In the genomic region with DNA sequence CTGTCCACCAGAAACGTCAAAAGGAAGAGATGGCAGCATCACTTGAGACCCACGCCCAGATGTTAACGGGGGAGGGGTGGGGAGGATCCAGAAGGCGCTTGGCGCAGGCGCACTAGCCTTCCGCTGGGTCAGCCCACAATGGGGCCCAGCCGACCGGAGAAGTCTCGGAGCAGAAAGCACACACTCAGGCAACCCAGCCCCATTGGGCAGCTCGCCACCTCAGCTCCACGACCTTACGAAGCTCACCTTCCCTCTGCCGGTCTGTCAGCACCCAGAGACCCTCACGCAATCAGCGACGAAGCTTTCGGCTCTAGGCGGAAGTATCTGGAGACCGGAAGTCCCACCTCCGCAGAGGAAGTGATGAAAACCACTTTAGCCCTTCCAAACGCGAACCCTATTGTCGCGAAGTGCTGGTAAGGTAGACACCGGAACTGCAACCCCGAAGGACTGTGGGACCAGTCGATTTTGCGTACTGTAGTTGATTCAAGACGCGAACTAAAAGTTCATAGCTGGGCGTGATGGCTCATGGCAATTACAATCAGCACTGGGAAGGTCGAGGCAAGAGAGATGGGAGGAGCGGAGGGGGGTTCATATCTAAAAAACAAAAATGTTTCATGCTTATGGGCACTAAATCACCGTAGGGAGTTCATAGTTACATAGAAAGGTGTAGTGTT, we compare ENCODE assay signal across 8 mouse cellular contexts. TPM values are rescaled to one million over a fixed set of nuclear protein-coding genes. Genes with fewer than 3 reads are reported as not detected.
DNase-seq lines count a peak whose midpoint lies in the region; ATAC-seq and TF ChIP-seq lines count a peak whose summit lies in the region.

A gene (minus strand): TSS at position 347 of the 674 bp plus-strand sequence.

- peak within 1 kb of the TSS; percentile 93 for H3K4me2 ChIP-seq in CH12.LX (ENCODE audit: insufficient read depth, low read depth, poor library complexity, severe bottlenecking)
- peak within 1 kb of the TSS; percentile 94 for H3K4me2 ChIP-seq in forebrain, embryonic 12.5 days
- H3K4me2 ChIP-seq in heart, postnatal 0 days (ENCODE audit: low read depth, low read length) = peak within 1 kb of the TSS; percentile 75
- peak within 1 kb of the TSS; percentile 66 for H3K4me2 ChIP-seq in liver, embryonic 16.5 days (ENCODE audit: low read depth, low read length)
- peak within 1 kb of the TSS; percentile 90 for H3K4me2 ChIP-seq in neural tube, embryonic 13.5 days

- dilution Hi-C loops in CH12.LX (cut with MboI; ENCODE audit: extremely low pct_ligation_motif_present, extremely low pct_unique_long_range_greater_than_20kb, low sequenced_read_pairs) = no loop called here

- peak; percentile 87 for TF ChIP-seq POLR2A in CH12.LX (IDR thresholded peaks at IDR 0.05; ENCODE audit: low read depth, low read length)
- TF ChIP-seq POLR2A in testis, adult 2 months (IDR thresholded peaks at IDR 0.05; ENCODE audit: control insufficient read depth, low read depth, low read length) = peak; percentile 92

- in situ Hi-C loops in CH12.LX (cut with MboI; ENCODE audit: low pct_ligation_motif_present, low pct_unique_long_range_greater_than_20kb, low sequenced_read_pairs) = no loop called here

- DNase-seq in CH12.LX (ENCODE audit: extremely low read depth) = peak; percentile 95
- peak; percentile 83 for DNase-seq in c-Kit-positive CD71-positive TER-119-negative erythroid progenitor cells, embryonic 14.5 days (ENCODE audit: low read depth)
- DNase-seq in heart, postnatal 0 days (ENCODE audit: low spot score) = peak; percentile 89
- peak; percentile 90 to 94 for DNase-seq in kidney, postnatal 4 days

- no peak for TF ChIP-seq EP300 in CH12.LX (IDR thresholded peaks at IDR 0.05; ENCODE audit: low read length)
- TF ChIP-seq EP300 in heart, postnatal 0 days (IDR thresholded peaks at IDR 0.05; ENCODE audit: low read depth) = peak; percentile 73; the same call in 1 of the 2 replicates

- no peaks in the 10 kb centered on the region for H3K9me3 ChIP-seq in CH12.LX (replicated peaks; ENCODE audit: low read length)
- H3K9me3 ChIP-seq in forebrain, embryonic 12.5 days = no peaks in the 10 kb centered on the region
- H3K9me3 ChIP-seq in heart, postnatal 0 days (replicated peaks; ENCODE audit: control insufficient read depth, low read length) = no peaks in the 10 kb centered on the region
- H3K9me3 ChIP-seq in liver, embryonic 16.5 days (replicated peaks; ENCODE audit: control insufficient read depth, low read length) = no peaks in the 10 kb centered on the region
- H3K9me3 ChIP-seq in neural tube, embryonic 13.5 days = no peaks in the 10 kb centered on the region

- no peak for TF ChIP-seq RAD21 in CH12.LX (IDR thresholded peaks at IDR 0.05; ENCODE audit: low read depth, low read length)

- peak within 1 kb of the TSS; percentile 98 for H3K9ac ChIP-seq in CH12.LX (ENCODE audit: insufficient read depth, low read depth)
- peak within 1 kb of the TSS; percentile 75 for H3K9ac ChIP-seq in forebrain, embryonic 12.5 days
- H3K9ac ChIP-seq in heart, postnatal 0 days (replicated peaks; ENCODE audit: low read depth, low read length) = peak within 1 kb of the TSS; percentile 87
- H3K9ac ChIP-seq in liver, embryonic 16.5 days (ENCODE audit: low read depth, low read length) = peak within 1 kb of the TSS; percentile 92
- H3K9ac ChIP-seq in neural tube, embryonic 13.5 days = peak within 1 kb of the TSS; percentile 88

- no peaks in the 10 kb centered on the region for H3K27me3 ChIP-seq in CH12.LX (replicated peaks)
- no peaks in the 10 kb centered on the region for H3K27me3 ChIP-seq in forebrain, embryonic 12.5 days
- H3K27me3 ChIP-seq in heart, postnatal 0 days (ENCODE audit: control insufficient read depth, insufficient read depth, low read length) = no peaks in the 10 kb centered on the region
- no peaks in the 10 kb centered on the region for H3K27me3 ChIP-seq in liver, embryonic 16.5 days (ENCODE audit: control insufficient read depth, insufficient read depth, low read depth, low read length)
- H3K27me3 ChIP-seq in neural tube, embryonic 13.5 days = 0 out of 2 replicates have a peak, but pooled peaks cover 4% of the 10 kb centered on the region
- H3K27me3 ChIP-seq in testis, adult 2 months (ENCODE audit: control insufficient read depth, insufficient read depth, low read length) = no peaks in the 10 kb centered on the region

- H3K27ac ChIP-seq in CH12.LX (ENCODE audit: insufficient read depth, low read depth) = peak within 1 kb of the TSS; percentile 99
- peak within 1 kb of the TSS; percentile 97 for H3K27ac ChIP-seq in forebrain, embryonic 12.5 days
- H3K27ac ChIP-seq in heart, postnatal 0 days (ENCODE audit: low read depth) = peak within 1 kb of the TSS; percentile 99
- H3K27ac ChIP-seq in liver, embryonic 16.5 days (ENCODE audit: low read length) = peak within 1 kb of the TSS; percentile 96
- peak within 1 kb of the TSS; percentile 96 for H3K27ac ChIP-seq in neural tube, embryonic 13.5 days (replicated peaks)
- peak within 1 kb of the TSS; percentile 88 for H3K27ac ChIP-seq in testis, adult 2 months (ENCODE audit: control insufficient read depth, insufficient read depth, low read depth, low read length)

- under 1% methylated on average over 35 of the region's 35 CpGs for WGBS in forebrain, embryonic 12.5 days
- WGBS in heart, postnatal 0 days = under 1% methylated on average over 35 of the region's 35 CpGs
- under 1% methylated on average over 35 of the region's 35 CpGs for WGBS in liver, embryonic 16.5 days (ENCODE audit: insufficient replicate concordance)
- under 1% methylated on average over 35 of the region's 35 CpGs for WGBS in neural tube, embryonic 13.5 days

- H3K79me2 ChIP-seq in CH12.LX (replicated peaks; ENCODE audit: control insufficient read depth, extremely low read depth, insufficient read depth, poor library complexity, severe bottlenecking) = peaks cover 42% of the 10 kb centered on the region

- no peak for TF ChIP-seq CTCF in CH12.LX (conservative IDR thresholded peaks at IDR 0.05 in 1 of 2, IDR thresholded peaks at IDR 0.05 in 1 of 2; ENCODE audit: low read depth in 2 of 2, low read length in 2 of 2)
- 0 out of 2 replicates have a peak, but pooled peaks have one; percentile 1 for TF ChIP-seq CTCF in heart, postnatal 0 days (IDR thresholded peaks at IDR 0.05; ENCODE audit: low read depth)
- TF ChIP-seq CTCF in testis, adult 2 months (IDR thresholded peaks at IDR 0.05; ENCODE audit: control insufficient read depth, insufficient read depth, insufficient replicate concordance, low read depth, low read length) = no peak

- peaks cover 0 to 5% of the 10 kb centered on the region in 2 experiments for H3K36me3 ChIP-seq in CH12.LX (replicated peaks in 1 of 2; ENCODE audit: control insufficient read depth in 1 of 2, insufficient read depth in 1 of 2, low read length in 1 of 2)
- no peaks in the 10 kb centered on the region for H3K36me3 ChIP-seq in forebrain, embryonic 12.5 days (replicated peaks)
- no peaks in the 10 kb centered on the region for H3K36me3 ChIP-seq in heart, postnatal 0 days (replicated peaks; ENCODE audit: control insufficient read depth, insufficient read depth, low read length)
- H3K36me3 ChIP-seq in liver, embryonic 16.5 days (ENCODE audit: control insufficient read depth, insufficient read depth) = no peaks in the 10 kb centered on the region
- no peaks in the 10 kb centered on the region for H3K36me3 ChIP-seq in neural tube, embryonic 13.5 days
- no peaks in the 10 kb centered on the region for H3K36me3 ChIP-seq in testis, adult 2 months (ENCODE audit: control insufficient read depth, insufficient read depth, low read length)

- peak within 1 kb of the TSS; percentile 74 to 99 (median 97) for H3K4me3 ChIP-seq in CH12.LX (replicated peaks in 1 of 3; ENCODE audit: low read depth in 2 of 3, low read length in 2 of 3, poor library complexity in 1 of 3)
- H3K4me3 ChIP-seq in forebrain, embryonic 12.5 days (replicated peaks) = peak within 1 kb of the TSS; percentile 69
- peak within 1 kb of the TSS; percentile 90 for H3K4me3 ChIP-seq in heart, postnatal 0 days (ENCODE audit: low read depth, low read length)
- H3K4me3 ChIP-seq in liver, embryonic 16.5 days (ENCODE audit: low read depth, low read length) = peak within 1 kb of the TSS; percentile 80
- H3K4me3 ChIP-seq in neural tube, embryonic 13.5 days = peak within 1 kb of the TSS; percentile 65
- H3K4me3 ChIP-seq in testis, adult 2 months (ENCODE audit: control insufficient read depth, low read depth, low read length) = peak within 1 kb of the TSS; percentile 87

- peak; percentile 97 for ATAC-seq in forebrain, embryonic 12.5 days (ENCODE audit: low FRiP score)
- ATAC-seq in heart, postnatal 0 days (ENCODE audit: insufficient read depth, low read depth) = peak; percentile 93
- ATAC-seq in liver, embryonic 16.5 days (ENCODE audit: low read depth) = peak; percentile 94
- ATAC-seq in neural tube, embryonic 13.5 days (ENCODE audit: low read depth) = peak; percentile 97

- H3K4me1 ChIP-seq in CH12.LX (ENCODE audit: control insufficient read depth in 1 of 2, insufficient read depth in 2 of 2) = peaks cover 3 to 23% of the 10 kb centered on the region in 2 experiments; a peak in 2 of 4 replicates
- peaks cover 17% of the 10 kb centered on the region for H3K4me1 ChIP-seq in forebrain, embryonic 12.5 days
- peaks cover 12% of the 10 kb centered on the region for H3K4me1 ChIP-seq in heart, postnatal 0 days (ENCODE audit: control insufficient read depth, insufficient read depth)
- H3K4me1 ChIP-seq in liver, embryonic 16.5 days (ENCODE audit: control insufficient read depth, low read depth, low read length) = peaks cover 23% of the 10 kb centered on the region
- peaks cover 30% of the 10 kb centered on the region for H3K4me1 ChIP-seq in neural tube, embryonic 13.5 days (replicated peaks)
- peaks cover 3% of the 10 kb centered on the region for H3K4me1 ChIP-seq in testis, adult 2 months (ENCODE audit: control insufficient read depth, insufficient read depth, low read length)

TF ChIP-seq in CH12.LX, 34 proteins besides CTCF, POLR2A, EP300 and RAD21 (continues in another document):
- TF ChIP-seq NELFE (IDR thresholded peaks at IDR 0.05; ENCODE audit: low read depth, low read length) = peak; percentile 91
- peak; percentile 55 for TF ChIP-seq TCF12 (IDR thresholded peaks at IDR 0.05; ENCODE audit: low read depth, low read length)
- TF ChIP-seq HCFC1 (IDR thresholded peaks at IDR 0.05; ENCODE audit: low read depth, low read length) = peak; percentile 87
- no peak for TF ChIP-seq JUND (conservative IDR thresholded peaks at IDR 0.05; ENCODE audit: low read depth, low read length)
- no peak for TF ChIP-seq MAFK (IDR thresholded peaks at IDR 0.05; ENCODE audit: insufficient replicate concordance, low read length)

RNA-seq across cellular contexts. Expression of the gene that starts here (rescaled TPM):
- total RNA-seq in CH12.LX (2012; rRNA removed) (26.5 and 27.2 TPM in 2 replicates), CH12.LX (2014; rRNA removed) (82.1 and 86.4 TPM in 2 replicates)
- 49.7 and 54.4 TPM in 2 replicates for polyA plus RNA-seq in CH12.LX (2012; ENCODE audit: insufficient read length, low read depth)
- 75.8 and 79.3 TPM in 2 replicates for polyA plus RNA-seq in forebrain, embryonic 12.5 days (2016; fragmentation: Nextera tagmentation; extraction: Ambion mirVana)
- total RNA-seq in heart, postnatal 0 days (2014; rRNA removed; ENCODE audit: low replicate concordance) = 32.5 and 44.7 TPM in 2 replicates
- polyA plus RNA-seq in heart, postnatal 0 days (2015; fragmentation: Nextera tagmentation; extraction: Ambion mirVana) = 29.0 and 31.6 TPM in 2 replicates
- 25.6 and 26.8 TPM in 2 replicates for polyA plus RNA-seq in liver, embryonic 16.5 days (2015; fragmentation: Nextera tagmentation; extraction: Ambion mirVana)
- polyA plus RNA-seq in neural tube, embryonic 13.5 days (2015; fragmentation: Nextera tagmentation; extraction: Ambion mirVana) = 93.6 and 102 TPM in 2 replicates
- polyA plus RNA-seq in testis, adult 2 months (2012; rRNA removed) = 14.4 and 15.9 TPM in 2 replicates

Comparison
In these comparisons a context has a peak if more than half of its experiments do, and no peak if none do; other contexts are left out.
1. Peak in every context shown above with its lines: DNase-seq, ATAC-seq, H3K4me3 ChIP-seq and H3K27ac ChIP-seq.